Mouse (Mus musculus) heart, postnatal 25 days (tissue): ENCODE results near the gene Ano9. TPM values are rescaled to one million over a fixed set of nuclear protein-coding genes. Genes with fewer than 3 reads are reported as not detected.
A peak's percentile ranks its signal among the peaks of the same experiment; 100 is the strongest.

ENCODE experiments used
- DNase-seq: peaks from one replicate; pipeline ENCODE4 v3.0.0; 2022; ENCODE audit warnings: low spot score
- intact Hi-C: fragments of 180-260 bp; cut with DNase I; formaldehyde crosslinking; loops from one replicate; pipeline ENCODE4 v1.15.1; 2025
- total RNA-seq, 2 experiments: library from RNA; stranded (reverse); gene quantifications; 2 replicates each; pipeline ENCODE4 v1.2.3; 2021

The Ano9 gene
- under 1 TPM in 1 of 2 experiments, not detected in 1; 0.08 TPM for total RNA-seq

GRCm38 (mm10) chr7:141117636-141118035, at the start of gene Ano9:
TSS of gene Ano9 (minus strand) at chr7:141117806.
- DNase-seq: no peak
- intact Hi-C loops: no loop called here

- intact Hi-C loops: no loop called here
Observed at GRCm38 (mm10) chr7:141164850-141165249, 47.2 kb upstream of the Ano9 start.

GRCm38 (mm10) chr7:141164397-141164796, 46.8 kb upstream of the Ano9 start:
- no peak for DNase-seq
- intact Hi-C loops: no loop called here

More at GRCm38 (mm10) chr7:141164850-141165249, 47.2 kb upstream of the Ano9 start:
- no peak for DNase-seq

- DNase-seq: no peak
- intact Hi-C loops: no loop called here
Observed at GRCm38 (mm10) chr7:141155362-141155761, 37.8 kb upstream of the Ano9 start.

- intact Hi-C loops: no loop called here
- DNase-seq: no peak
Observed at GRCm38 (mm10) chr7:141148639-141149038, 31.0 kb upstream of the Ano9 start.

- no peak for DNase-seq
- intact Hi-C loops: no loop called here
Observed at GRCm38 (mm10) chr7:141147044-141147443, 29.4 kb upstream of the Ano9 start.

- DNase-seq: no peak
- intact Hi-C loops: no loop called here
Observed at GRCm38 (mm10) chr7:141146043-141146595, 28.5 kb upstream of the Ano9 start.

GRCm38 (mm10) chr7:141145403-141145802, 27.8 kb upstream of the Ano9 start:
- intact Hi-C loops: no loop called here
- no peak for DNase-seq

- intact Hi-C loops: no loop called here
- no peak for DNase-seq
Observed at GRCm38 (mm10) chr7:141144650-141145049, 27.0 kb upstream of the Ano9 start.

- intact Hi-C loops: no loop called here
- DNase-seq: no peak
Observed at GRCm38 (mm10) chr7:141143861-141144260, 26.3 kb upstream of the Ano9 start.

- intact Hi-C loops: no loop called here
- no peak for DNase-seq
Observed at GRCm38 (mm10) chr7:141143112-141143511, 25.5 kb upstream of the Ano9 start.

GRCm38 (mm10) chr7:141141326-141141725, 23.7 kb upstream of the Ano9 start:
- no peak for DNase-seq
- intact Hi-C loops: no loop called here

GRCm38 (mm10) chr7:141131904-141132755, 14.5 kb upstream of the Ano9 start:
- intact Hi-C loops: loop anchor here (2.0 kb wide), 1 partner anchor 39 kb away; no protein-coding TSS in a partner anchor
- DNase-seq: no peak

- intact Hi-C loops: loop anchor here (2.0 kb wide), 1 partner anchor 38 kb away; no protein-coding TSS in a partner anchor
- peak; percentile 68 for DNase-seq
Observed at GRCm38 (mm10) chr7:141131024-141131820, 13.6 kb upstream of the Ano9 start.

- no peak for DNase-seq
- intact Hi-C loops: loop anchor here (2.0 kb wide), 1 partner anchor 43 kb away; no protein-coding TSS in a partner anchor
Observed at GRCm38 (mm10) chr7:141123517-141123856, 5.9 kb upstream of the Ano9 start.

- intact Hi-C loops: loop anchor here (2.0 kb wide), 1 partner anchor 44 kb away; no protein-coding TSS in a partner anchor
- DNase-seq: peak; percentile 92
Observed at GRCm38 (mm10) chr7:141122689-141123516, 5.3 kb upstream of the Ano9 start.

- intact Hi-C loops: loop anchor here (2.0 kb wide), 1 partner anchor 45 kb away; no protein-coding TSS in a partner anchor
- peak; percentile 38 for DNase-seq
Observed at GRCm38 (mm10) chr7:141122245-141122644, 4.6 kb upstream of the Ano9 start, which contains the start of gene Ptdss2. TSS of gene Ptdss2 (plus strand) at chr7:141122382.

- intact Hi-C loops: no loop called here
Observed at GRCm38 (mm10) chr7:141121051-141121531, 3.5 kb upstream of the Ano9 start.

GRCm38 (mm10) chr7:141120605-141121004, 3.0 kb upstream of the Ano9 start:
- intact Hi-C loops: no loop called here

More at GRCm38 (mm10) chr7:141121051-141121531, 3.5 kb upstream of the Ano9 start:
- DNase-seq: no peak

More at GRCm38 (mm10) chr7:141120605-141121004, 3.0 kb upstream of the Ano9 start:
- no peak for DNase-seq
